Mouse (Mus musculus): ENCODE results near the gene Zkscan16.

- TF ChIP-seq CTCF (IDR thresholded peaks at IDR 0.05; ENCODE audit: low read depth) (no peak), EP300 (IDR thresholded peaks at IDR 0.05; ENCODE audit: low read depth) (no peak)
Observed at GRCm38 (mm10) chr4:58898318-58898717, 45.1 kb upstream of the Zkscan16 start.
